Mouse (Mus musculus) MEL-GATA-1-ER (cell line): Measurements from ENCODE around the gene Nipbl.
A peak's percentile ranks its signal among the peaks of the same experiment; 100 is the strongest.

ENCODE experiments used
- DNase-seq: peaks from one replicate; pipeline ENCODE4 v3.0.0-alpha.2; 2012; ENCODE audit warnings: low read depth; ENCODE audit errors: extremely low read depth

Gene Nipbl

DNA sequence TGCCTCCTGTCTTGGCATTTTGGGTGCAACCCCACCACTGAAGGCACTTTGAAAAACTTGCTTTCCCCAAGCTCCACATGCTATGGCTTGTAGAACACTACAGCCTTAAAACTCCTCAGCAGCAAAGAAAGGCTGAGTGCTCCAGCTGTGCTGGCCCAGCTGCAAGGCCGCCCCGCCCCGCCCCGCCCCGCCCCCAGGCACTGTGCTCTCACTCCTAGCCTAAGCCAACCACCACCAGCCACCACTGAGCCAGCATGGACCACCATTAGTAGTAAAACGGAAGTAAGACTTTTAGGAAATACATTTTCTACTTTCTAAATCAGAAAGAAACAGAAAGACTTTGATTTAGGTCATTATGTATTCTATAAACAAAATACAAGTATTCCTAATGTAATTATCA lies 23.4 kb downstream of the Nipbl start:
- DNase-seq = no peak

DNA sequence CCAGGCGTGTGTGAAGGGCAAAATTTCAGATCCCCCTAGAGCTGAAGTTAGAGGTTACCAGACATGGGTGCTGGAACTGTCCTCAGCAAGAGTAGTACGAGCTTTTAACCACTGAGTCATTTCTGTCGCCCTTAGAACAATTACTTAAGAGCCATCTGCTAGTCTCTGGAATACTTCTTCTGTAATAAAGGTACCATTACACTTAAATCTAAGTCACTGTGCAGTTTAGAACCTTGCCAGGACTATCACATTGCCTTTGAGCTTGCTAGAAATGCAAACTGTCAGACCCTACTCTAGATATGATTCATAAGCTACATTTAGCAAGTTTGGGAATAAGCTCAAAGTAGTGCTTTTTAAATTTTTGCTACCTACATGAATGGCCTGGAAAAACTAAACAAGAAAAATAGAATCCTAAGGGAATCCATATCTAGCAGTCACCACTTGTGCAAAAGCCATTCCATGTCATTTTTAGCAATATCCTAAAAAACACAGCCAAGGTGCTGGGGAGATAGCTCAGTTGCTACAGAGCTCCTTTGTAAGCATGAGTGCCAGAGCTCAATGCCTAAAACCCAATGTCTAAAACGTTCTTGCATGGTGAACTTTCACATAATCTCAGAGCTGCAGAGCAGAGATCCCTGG lies 27.6 kb downstream of the Nipbl start:
- DNase-seq = no peak

DNA sequence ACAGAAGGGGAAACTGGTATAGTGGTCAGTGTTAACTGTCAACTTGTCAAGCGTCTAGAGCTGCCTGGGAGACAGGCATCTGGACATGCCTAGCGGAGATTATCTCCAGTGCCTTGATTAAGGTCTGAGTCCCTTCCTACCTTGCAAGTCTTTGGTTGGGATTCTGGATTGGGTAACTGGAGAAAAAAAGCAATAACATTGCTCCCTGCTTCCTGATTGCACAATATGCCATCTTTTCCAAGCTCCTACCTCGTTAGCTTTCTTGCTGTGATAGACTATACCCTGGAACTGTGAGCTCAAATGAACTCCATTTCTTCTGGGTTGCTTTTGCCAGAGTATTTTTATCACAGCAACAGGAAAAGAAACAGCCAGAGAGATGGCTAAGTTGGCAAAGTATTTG lies 30.9 kb downstream of the Nipbl start:
- no peak for DNase-seq

DNA sequence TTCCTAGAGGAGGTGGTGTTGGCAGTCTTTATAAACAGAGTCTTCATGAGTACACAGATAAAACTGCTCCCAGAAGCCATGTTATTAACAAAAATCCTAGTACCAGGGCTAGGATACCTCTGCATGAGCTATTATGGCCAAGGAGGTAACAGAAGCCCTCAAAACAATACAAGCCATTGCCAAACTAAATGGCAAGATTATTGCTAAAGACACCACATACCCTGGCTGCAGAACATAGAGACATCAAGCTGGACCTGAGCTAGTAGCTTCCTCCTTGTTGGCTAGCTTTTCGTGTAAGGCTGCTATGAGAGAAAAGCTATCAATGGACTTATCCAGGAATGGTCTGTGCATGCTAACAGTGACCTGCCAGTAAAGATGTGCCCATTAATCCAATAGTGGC lies 32.4 kb downstream of the Nipbl start:
- DNase-seq = peak; percentile 41

DNA sequence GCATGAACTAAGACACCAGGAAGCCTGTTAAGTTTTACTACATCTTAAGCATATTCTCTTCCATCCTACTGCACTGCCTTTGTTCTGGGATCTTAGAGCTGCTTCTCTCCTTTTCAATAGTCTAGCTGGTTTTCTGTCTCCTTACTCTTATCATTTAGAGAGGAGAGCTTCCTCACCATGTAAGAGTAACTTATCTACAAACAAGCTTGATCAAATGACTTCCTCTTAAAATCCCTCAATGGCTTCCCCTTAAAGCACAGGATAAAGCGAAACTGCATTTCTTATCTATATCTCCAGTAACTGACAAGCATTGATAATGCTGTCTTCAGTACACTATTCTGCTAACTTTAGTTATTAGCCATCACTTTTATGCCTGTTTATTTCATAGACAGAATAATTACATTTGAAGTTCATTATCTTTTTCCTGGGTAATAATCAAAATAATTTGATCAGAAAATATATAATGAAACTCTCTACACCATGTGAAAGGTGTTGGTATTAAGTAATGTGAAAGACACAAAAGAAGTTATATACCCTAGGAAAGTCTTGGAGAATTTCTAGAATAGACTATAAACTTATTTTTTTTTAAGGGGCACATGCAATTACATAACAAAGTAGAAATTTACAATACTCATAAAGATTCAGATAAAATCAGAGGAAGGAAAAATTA lies 33.0 kb downstream of the Nipbl start:
- DNase-seq = peak; percentile 89

DNA sequence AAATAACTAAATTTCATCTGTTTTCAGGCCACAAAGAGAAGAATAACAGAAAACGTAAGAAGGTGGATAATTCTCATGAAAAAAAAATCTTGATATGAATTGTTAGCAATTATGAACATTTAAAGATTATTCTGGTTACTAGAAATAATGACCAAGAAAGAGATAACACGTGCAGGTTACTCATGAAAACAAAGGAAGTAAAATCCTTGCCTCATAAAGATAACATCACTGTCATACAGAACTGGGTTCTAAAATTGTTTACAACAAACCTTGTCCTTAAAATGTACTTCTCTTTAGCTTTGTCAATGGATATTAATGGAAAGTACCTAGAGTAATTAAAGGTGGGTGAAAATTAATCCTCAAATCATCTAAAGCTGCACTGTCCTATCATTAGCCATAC lies 37.2 kb downstream of the Nipbl start:
- no peak for DNase-seq

DNA sequence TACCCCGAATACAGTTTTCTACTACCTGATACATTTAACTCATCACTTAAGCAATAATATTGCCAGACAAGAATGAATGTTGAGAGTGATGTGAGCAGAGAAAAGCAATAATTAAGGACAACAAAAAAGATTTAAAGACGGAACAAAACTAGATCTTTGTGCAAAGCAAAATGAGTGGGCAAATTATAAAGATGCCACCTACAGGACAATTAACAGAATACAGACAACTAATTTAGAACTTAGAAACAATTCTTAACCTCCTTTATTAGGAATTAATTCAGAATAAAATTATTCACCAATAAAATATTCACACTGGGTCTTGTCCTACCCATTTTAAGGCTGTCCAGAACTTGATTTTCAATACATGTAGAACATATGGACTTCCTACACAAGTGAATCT lies 38.0 kb downstream of the Nipbl start:
- DNase-seq = no peak

DNA sequence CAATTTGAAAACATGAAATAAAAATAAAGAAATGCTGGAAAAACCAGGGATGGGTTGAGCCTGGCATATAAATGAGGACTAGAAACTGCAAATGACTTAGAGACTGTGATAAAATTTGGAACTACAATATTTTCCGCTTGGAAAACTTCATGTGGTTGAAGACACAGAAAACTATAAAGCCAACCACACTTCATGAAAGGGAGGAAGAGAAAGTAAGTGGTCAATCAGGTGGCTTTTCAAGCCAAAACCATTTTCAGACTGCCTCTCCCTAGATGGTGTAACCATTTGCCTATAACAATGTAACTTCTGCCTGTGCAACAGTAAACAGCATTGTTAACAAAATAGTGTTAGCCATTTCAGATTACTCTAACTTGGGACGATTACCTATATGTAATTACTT lies 41.7 kb downstream of the Nipbl start:
- DNase-seq = no peak

DNA sequence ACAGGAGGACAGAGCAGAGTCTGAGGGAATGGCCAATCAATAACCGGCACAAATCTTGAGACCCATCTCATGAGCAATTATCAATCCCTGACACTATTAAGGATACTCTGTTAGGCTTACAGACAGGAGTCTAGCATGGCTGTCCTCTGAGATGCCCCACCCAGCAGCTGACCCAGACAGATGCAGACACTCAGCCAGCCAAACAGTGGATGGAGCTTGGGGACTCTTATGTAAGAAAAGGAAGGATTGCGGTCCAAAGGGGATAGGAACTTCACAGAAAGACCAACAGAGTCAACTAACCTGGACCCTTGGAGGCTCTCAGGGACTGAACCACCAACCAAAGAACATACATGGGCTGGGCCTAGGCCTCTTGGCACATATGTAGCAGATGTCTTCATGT lies 42.7 kb downstream of the Nipbl start:
- DNase-seq = no peak

DNA sequence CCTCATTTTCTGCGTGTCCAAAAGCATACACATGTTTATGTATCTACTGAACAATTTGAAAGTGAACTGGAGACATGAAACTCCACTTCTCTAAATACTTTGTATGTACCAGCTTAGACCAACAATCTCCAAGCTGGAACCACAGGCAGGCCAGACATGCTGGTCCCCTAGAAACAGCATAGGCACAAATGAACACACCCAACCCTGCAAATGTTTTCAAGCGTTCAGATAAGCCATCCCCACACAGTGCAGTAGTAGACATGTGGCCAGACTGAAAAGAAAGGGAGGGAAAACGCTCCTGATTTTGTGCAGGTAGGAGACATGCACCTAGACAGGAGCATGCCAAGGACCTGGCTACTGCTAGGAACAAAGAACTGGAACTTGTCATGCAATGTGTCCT lies 52.5 kb downstream of the Nipbl start:
- DNase-seq = no peak

DNA sequence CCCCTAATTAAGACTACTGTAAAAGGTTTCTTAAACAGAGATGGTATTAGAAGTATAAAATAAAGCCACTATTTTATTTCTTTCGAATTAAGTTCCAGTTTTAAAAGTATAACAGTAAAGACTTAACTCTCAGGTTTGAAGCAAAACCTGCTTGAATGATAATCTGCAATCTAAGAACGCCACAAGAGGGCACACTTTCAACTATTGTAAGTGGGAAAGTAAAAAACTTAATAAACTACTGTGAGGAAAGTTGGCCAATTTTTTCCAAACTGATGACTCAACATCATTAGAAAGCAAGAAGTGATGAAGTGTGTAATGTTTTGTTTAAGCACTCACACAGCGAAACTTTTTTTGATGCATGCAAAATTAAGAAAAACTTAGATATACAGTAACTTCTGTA lies 62.0 kb downstream of the Nipbl start:
- DNase-seq = peak; percentile 63

DNA sequence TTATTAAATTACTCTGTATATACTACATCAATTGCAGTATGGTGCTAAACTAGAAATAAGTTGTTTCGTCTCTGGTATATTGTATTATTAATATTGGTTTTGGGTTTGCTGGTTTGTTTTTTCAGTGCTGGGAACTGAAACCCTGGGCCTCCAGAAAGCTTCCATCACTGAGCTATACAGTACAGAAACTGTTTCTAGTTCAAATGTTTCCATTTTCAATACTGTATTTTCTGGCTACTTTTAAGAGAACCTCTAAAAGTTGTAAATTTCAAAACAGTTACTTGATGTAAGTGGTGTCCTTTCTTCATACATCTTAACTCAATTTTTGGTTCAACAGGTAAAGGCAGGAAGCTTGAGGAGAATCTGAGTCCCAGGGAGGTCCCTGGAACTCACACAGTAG lies 68.6 kb downstream of the Nipbl start:
- DNase-seq = no peak

DNA sequence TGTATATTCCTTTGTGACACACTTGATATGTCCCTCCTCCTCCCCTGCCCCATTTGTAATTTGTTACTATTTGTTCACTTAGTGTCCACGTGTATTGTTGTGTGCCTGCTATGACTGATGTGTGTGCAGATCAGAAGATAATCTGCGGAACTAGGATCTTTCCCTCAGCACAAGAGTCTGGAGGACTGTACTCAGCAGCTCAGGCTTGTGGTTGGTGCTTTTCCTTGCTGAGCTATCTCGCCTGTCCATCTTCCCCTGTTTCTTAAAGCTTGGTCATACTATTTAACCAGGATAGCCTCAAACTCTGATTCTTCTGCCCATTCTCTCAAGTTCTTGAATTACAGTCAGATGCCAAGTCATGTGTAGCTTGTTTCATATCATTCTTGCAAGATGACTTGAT lies 69.5 kb downstream of the Nipbl start:
- no peak for DNase-seq

DNA sequence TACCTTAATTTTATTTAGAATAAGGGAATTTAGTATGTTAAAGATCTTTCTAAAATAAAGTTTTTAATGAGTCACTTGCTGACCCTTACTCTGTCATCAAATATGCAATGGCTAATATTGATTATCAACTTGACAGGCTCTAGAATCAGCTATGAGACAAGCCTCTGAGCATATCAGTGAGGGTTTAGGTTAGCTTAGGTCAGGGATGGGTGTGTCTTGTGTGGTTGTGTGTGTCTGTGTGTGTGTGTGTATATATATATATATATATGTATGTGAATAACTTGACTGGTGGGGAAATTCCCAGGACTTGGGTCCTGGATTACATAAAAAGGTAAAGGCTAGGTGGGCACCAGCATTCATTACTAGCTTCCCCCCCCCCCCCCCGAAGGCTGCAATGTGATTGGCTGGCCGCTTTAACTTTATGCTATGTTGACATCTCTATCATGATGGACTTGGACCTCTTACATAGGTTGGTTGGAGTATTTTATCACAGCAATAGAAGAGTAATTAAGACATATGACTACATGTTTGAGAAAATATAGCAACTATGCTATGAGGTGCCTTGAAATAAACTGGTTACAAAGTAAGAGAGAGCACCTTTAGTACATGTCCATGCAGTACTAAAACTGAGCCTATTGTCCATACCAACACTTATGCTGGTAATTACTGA lies 97.0 kb downstream of the Nipbl start:
- no peak for DNase-seq

DNA sequence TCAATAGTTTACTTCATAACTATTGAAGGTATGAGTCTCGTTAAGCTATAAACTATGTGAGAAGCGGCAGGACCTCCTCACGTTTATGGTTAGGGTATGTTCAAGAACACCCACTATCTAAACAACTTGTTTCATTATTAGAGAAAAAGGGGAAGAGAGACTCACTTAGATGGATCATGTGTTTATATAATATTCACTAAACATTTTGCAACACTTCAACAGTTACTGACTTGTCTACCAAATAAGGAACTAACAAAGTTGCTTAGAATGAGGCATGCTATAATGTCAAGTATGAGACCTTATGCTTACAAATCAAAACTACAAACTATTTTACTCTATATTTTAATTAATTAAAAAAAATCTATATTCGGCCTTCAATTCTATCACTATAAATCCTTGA lies 103.7 kb downstream of the Nipbl start:
- no peak for DNase-seq

DNA sequence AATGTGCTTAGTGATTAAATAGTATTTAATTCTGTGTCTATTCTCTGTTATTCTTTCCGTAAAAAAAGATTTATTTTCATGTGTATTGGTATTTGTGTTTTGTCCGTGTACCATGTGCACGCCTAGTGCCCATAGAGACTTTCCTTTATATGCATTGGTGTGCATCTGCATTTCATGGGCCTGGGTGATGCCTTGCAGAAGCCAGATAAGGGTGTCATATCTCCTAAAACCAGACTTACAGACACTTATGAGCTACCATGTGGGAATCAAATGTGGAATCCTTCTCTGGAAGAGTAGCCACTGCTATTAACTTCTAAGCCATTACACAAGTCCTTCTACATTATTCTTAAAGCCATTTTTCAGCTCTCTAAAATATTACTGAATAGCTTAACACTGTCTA lies 112.7 kb downstream of the Nipbl start:
- DNase-seq = no peak

DNA sequence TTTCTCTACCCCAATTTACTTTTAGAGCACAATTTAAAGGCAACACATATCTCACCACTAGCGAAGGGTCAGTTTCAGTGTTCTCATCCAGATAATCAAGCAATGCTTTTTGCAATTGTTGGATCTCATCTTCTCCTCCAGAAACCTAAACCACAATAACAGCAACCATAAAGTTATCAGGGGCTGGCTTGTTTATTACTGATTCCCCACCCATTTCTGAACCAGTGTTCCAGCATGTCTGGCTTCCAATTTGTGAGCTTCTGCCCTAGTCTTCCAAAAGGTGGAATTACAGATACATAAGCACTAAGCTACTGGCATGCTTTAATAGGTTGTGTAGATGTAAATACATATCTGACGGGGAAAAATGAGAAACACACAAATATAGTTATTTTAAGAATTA lies 118.6 kb downstream of the Nipbl start:
- no peak for DNase-seq

DNA sequence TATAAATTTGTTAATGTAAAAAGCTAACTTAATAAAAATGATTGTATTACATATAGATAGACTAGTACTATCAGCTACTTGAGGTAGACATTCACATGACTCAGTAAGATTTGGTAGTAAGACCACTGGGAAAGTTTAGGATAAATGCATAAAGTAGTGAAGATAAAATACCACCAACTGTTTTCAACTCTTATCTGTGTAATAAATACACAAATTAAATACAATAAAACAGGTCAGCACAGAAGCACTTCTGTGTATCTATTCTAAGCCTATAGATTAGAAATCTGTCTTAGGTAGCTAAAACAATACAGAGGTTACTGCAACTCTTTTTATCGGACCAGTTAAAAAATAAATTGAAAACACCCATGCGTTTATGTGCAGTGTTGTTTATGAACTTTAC lies 119.4 kb downstream of the Nipbl start:
- DNase-seq = no peak

DNA sequence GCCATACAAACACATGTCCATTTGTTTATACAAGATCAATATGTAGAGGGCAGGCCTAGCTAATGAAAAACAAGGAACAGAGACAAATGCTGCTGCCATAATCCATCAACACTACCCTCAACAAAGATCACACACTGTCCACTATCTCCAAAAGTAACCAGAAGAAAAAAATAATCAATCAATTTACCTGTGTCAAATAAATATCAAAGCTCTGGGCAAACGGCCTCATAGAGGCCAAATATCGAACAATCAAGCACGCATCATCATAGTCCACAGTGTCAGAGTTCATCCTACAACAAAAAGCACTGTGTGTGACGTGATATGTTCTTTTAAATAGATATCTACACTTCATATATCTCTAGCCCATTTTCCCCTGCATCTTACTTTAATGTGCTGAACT lies 120.2 kb downstream of the Nipbl start:
- DNase-seq = no peak

DNA sequence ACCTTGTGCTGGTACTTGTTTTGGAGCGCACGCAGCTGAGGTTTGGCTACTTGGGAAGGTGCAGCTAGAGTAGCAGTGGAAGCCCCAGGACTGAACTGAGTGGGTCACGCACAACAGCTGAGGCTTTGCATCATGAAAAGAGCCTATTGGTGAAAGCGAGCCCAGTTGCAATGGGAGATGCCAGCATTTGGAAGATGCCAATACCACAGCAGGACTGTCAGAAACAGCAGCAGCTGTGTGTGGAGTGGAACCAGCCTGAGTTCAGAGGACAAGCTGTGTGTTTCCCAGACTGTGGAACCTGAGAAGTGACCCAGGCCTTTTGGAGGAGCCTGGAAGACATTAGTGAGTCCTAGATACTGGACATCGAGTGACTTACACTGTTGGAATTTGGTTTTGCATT lies 122.8 kb downstream of the Nipbl start:
- DNase-seq = no peak

DNA sequence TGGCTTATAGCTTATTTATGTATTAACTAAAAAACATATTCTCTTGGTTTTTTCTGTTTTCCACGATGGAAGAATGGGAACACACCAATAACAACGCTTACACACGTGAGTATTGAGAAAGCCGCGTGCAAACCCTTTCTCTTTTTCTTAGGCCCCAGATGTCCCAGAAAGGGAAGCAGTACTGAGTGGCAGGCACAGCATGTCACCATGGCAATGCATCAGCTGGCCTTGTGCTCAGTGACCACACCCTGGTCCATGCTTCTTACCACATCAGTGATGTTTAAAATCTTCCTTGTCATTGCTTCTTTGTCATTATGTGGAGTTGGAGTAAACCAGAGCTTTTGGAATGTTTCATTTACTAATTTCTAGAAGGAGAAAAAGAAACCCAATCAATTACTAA lies 125.1 kb downstream of the Nipbl start:
- no peak for DNase-seq

DNA sequence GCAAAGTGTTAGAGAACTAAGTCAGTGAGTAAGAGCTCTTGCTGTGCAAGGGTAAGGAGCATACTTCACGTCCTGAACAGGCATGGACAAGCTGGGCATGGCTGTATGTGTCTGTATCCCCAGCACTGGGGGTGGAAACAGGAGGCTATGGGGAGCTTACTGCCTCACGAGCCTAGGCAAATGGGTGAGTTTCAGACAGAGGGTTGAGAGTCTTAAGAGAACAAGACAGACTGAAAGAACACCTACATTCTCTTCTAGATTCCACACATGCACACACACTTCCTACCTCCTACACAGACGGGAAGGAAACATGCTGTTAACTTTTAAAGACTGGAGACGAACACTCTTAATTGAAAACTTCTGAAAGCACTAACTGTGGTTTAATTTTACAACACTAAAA lies 126.9 kb downstream of the Nipbl start:
- DNase-seq = no peak

DNA sequence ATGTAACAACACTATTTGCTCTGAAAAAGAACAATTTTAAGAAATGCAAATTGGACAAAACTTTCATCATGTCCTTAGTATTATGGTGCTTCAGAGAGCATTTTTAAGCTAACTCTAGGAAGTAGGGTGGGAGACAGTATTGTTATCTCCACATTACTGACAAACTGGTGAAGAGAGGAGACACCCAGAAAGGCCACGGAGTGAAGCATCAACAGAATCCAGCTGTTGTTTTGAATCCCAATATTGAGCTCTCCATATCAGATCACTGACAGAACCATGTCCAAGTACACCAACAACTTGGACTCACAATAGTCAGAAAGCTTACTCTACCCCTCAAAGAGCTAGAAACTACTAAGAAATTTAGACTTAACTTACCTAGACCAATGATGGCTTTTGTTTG lies 138.8 kb downstream of the Nipbl start:
- DNase-seq = no peak
